Mouse (Mus musculus): Measurements from ENCODE around the gene Guca1b. TPM values are rescaled to one million over a fixed set of nuclear protein-coding genes. Genes with fewer than 3 reads are reported as not detected.

Guca1b gene
- total RNA-seq (2021): under 1 TPM; 0.56 to 0.92 TPM

DNA sequence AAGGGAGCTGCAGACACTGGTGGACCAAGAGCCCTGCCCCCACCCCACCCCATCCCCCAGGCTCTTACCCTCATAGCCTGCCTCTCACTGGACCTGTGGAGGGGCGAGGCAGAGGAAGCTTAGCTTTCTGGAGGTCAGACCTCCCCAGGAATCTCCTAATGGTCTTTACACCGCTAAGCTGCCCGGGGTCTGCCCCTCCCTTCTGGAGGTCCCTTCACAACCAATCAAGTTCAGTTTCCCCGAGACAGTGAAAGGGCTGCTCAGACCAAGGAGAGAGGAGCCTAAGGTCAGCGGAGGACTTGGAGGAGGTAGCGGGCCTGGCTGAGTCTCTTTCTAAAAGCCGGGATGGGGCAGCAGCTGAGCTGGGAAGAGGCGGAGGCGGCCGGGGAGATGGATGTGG lies at the start of gene Guca1b:
Guca1b (plus strand) TSS at position 249 of the 400 bp plus-strand sequence.
- intact Hi-C loops (cut with DNase I): loop anchor here (10.0 kb wide), 1 partner anchor 220 kb away; no protein-coding TSS in a partner anchor
- DNase-seq: no peak

DNA sequence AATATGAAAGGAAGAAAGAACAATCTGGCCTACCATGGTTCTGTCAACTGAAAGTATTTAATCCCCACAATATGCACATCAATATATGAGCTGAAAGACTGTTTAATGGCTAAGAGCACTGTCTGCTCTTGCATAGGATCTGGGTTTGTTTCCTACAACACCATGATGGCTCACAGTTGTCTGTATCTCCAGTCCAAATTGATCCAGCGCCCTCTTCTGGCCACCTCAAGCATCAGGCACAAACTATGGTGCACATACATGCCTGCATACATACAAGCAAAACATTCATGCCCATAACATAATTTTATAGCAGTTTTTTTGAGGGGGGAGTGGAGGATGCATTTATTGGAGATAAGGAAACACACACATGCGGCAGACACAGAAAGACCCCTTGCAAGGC lies 42.1 kb upstream of the Guca1b start:
- intact Hi-C loops (cut with DNase I): no loop called here
- no peak for DNase-seq

DNA sequence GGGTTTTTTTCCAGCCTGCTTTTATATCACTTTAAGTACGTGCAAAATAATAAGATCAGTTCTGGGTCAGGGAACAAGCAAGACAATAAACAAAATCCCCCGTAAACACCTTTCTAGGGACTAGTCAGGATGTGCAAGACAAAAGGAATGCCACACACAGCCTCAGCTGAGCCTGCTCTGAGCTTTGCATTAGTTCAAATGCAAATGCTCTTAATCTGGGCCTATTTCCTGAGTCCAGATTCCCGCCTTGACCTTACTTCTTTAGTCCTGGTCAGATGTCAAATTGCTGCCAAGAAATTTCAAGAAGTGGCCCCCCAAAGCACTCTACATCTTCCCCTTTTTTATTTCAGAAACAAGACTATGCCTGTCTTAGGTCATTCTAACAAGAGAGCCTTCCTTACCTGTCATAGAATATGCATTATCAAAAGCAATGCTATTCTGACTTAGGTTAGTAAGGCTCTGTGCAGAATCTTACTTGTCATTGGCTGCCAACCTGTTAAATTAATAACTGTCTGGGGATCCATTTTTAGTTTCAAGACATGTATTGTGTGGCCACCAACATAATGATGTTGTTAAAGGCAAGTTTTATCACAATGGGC lies 35.4 kb upstream of the Guca1b start:
- intact Hi-C loops (cut with DNase I): no loop called here
- DNase-seq: no peak

DNA sequence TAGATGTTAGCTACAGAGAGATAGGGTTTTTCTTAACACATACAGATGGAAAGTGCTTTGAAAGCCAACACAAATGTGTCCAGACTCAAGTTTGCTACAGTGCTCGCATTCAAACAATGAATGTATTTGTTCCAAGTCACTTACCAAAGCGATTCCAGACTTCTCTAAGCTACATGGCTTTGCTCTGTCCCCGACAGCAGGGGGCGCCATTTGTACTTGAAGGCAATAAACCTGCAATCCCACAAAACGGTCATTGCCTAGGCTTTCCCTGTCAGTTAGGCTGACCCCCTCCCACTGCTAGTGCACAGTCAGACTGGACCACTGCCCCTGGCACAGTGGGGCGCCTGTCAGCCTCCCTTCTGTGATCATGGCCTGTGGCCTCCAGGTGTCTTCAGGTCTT lies 25.2 kb upstream of the Guca1b start:
- intact Hi-C loops (cut with DNase I): no loop called here
- peak; percentile 40 for DNase-seq

DNA sequence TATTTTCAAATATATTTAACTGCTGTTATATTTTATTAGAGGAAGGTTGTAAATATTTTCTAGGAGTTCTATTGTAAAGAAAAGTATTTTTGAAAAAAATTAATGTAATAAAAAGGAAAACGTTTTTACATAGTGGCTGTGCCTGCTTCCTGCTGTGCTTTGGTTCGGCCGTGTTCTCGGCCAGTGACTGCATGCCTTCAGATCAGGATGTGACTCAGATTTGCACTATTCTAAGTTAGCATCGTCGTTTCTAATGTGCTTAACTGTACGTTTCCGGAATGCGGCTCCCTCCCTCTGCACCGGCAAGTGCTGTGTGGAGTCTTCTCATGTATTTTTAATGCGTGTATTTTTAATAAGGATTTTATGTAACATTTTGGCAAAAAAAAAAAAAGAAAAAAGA lies 23.9 kb upstream of the Guca1b start:
- intact Hi-C loops (cut with DNase I): no loop called here
- no peak for DNase-seq

DNA sequence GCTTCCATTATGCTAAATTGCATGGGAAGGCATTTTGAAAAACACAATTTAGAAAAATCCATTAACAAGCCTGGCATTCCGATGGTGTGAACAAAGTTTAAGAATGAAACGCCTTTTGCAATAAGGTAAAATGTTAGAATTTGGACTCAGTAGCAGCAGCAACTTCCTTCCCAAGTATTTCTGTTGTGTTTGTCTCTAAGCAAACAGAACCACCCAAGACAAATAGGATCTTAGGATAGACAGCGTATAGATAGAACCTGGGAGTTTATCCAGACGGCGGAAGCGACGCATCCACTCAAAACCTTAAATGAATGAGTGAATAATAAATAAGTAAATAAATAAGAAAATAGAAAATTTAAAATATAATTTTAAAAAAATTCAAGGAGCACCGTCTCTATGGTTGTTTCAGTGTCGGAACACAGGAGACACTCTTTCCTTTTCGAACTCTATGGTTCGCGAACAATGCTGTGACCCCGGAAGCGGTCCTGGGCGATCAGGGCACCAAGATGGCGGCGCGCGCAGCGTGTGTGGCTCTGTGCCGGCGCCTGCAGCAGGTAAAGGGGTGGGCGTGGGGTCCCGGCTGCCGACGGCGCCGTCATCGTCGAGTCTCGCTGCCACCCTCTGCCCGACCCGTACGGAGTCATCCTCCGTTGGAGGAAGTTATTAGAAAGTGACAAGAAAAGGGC lies 16.6 kb upstream of the Guca1b start, which contains the start of gene Mrps10:
Mrps10 (plus strand) TSS at position 487 of the 686 bp plus-strand sequence.
- intact Hi-C loops (cut with DNase I): no loop called here
- peak; percentile 90 for DNase-seq

DNA sequence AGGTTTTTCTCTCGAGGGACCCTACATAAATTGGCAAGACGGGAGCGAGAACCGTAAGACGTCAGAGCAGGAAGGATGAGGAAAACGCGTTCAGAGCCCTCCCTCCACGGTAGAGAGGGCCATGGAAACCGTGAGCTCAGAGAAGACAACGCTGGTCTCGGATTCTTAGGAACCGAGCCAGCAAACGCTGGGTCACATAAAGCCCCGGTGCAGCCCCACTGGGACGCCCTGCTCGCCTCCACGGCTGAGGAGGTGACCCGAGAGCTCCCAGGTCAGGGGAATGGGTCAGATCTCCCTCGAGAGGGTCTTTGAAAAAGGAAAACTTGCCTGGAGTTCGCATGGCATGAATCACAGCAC lies 16.1 kb upstream of the Guca1b start:
- DNase-seq: peak; percentile 31
- intact Hi-C loops (cut with DNase I): no loop called here

DNA sequence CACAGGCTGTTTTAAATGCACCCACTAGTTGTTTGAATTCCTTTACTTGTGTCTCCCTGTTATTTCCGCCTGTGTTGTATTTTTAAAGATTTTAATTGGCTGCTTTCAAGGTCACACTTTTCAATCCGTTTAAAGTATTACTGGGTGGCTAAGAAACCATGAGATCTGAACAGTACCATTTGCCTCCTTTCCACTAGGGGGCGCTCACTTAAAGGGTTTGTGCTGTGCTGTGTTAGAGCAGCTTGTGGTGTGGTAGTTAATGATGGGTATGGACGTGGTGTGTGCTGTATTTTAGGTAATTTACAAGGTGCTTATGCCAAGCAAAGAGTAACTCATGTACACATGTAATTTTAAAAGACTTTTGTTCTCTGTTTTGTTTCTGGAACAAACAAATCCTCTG lies 13.7 kb upstream of the Guca1b start:
- DNase-seq: peak; percentile 51
- intact Hi-C loops (cut with DNase I): no loop called here

DNA sequence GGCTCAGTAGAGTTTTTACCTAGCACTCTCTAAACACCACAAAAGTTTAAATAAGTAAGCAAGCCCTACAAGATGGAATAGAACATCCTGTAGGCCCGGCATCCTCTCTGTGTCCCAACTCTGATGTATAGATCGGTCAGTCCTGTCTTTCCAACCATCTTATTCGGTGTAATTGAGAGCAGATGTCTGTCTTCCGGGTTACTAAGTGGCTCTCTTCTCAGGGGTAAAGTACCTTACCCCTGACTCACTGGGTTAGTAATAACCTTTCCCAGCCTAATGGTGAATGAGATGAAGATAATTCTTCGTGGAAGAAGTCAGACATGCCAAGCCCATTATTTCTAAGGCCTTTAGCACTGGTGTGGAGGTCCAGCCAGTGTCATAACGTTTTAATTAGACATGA lies 11.2 kb upstream of the Guca1b start:
- intact Hi-C loops (cut with DNase I): no loop called here
- no peak for DNase-seq

DNA sequence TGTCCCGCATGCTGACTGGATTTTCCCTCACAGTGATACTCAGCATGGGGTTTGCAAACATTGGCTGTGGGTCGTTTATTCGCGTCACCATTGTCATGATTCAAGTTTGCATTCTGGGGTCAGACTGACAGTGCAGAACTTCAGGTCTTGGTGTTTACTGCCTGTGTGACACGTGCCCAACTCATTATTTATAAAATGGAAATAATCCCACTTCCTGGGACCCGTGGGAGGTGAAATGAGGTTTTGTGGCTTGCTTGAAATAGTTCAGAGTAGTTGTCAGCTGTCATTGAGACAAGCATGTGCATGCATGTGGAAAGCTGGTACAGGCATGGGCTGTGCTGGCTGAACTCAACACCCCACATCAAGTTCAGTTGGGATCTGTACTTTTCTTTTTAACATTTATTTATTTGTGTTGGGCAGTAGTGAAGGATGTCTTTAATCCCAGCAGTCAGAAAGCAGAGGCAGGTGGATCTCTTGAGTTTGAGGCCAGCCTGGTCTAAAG lies 8.4 kb upstream of the Guca1b start:
- intact Hi-C loops (cut with DNase I): no loop called here
- DNase-seq: no peak

DNA sequence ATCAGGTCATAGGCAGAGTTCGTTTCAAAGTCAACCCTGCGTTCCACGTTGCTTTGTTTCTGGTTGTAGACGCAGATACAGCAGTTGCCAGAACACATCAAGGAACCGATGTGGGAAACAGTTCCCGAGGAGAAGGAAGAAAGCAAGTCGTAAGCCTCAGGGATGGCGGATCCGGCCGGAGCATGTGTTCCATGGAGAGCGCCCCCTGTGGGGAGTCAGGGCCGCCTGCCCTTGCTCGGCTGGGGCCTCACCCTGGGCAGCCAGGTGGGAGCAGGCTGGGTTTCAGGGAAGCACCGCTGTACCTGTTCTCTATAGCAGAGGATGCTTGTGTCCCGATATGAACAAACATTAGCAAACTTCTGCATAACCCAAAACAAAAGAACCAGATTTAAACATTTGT lies 7.1 kb upstream of the Guca1b start:
- no peak for DNase-seq
- intact Hi-C loops (cut with DNase I): no loop called here

DNA sequence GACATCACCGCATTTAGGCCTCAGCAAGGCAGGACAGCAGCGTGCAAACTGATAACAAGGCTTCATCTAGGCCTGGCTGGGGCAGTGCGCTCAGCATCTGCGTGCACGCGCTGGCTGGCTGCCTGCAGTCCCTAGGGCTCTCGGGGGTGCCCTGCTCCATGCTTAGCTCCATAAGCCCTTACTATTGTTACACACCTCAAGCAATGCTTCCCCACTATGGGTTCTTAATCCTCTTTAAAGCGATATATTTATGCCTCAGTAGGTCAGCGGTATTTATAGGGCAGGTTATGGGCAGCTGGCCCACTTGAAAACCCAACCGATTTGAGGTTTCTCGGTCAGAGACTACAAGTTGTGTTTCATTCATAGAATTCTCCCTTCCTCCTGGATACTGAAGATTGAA lies 3.3 kb upstream of the Guca1b start:
- intact Hi-C loops (cut with DNase I): loop anchor here (10.0 kb wide), 1 partner anchor 223 kb away; no protein-coding TSS in a partner anchor

DNA sequence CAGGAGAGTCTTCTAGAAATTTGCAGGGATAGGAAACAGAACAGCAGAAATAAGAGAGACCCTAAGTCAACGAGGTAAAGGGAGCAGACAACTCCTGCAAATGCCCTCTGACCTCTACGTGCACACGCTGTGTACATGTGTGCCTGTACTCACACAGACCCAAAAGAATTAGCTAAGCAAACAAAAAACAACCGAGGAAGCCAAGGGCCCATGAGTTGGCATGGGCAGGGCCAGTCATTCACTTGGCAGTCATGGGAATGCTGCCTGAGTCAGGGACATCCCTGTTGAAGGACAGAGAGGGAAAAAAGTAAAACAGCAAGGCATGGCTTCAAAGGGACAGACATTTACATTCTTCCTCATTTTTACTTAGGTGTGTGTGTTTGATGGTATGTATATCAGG lies 1.9 kb upstream of the Guca1b start:
- intact Hi-C loops (cut with DNase I): loop anchor here (10.0 kb wide), 1 partner anchor 222 kb away; no protein-coding TSS in a partner anchor
- no peak for DNase-seq

More for the DNA sequence above, 3.3 kb upstream of the Guca1b start:
- DNase-seq: no peak

DNA sequence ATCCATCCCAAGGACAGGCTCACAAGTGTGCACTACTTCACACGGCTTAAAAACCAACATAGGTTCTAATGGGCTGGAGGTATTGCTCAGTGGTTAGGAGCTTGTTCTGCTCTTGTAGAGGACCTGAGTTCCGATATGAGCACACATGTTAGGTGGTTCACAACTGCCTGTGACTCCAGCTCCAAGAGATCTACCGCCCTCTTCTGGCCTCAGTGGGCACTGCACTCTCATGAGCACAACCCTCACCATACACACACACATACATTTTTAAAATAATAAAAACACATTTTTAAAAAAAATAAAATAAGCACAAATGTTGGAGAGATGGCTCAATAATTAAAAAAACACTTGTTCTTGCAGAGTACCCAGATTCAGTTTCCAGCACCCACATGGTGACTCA lies 1.1 kb upstream of the Guca1b start:
- DNase-seq: no peak
- intact Hi-C loops (cut with DNase I): loop anchor here (10.0 kb wide), 1 partner anchor 221 kb away; no protein-coding TSS in a partner anchor

DNA sequence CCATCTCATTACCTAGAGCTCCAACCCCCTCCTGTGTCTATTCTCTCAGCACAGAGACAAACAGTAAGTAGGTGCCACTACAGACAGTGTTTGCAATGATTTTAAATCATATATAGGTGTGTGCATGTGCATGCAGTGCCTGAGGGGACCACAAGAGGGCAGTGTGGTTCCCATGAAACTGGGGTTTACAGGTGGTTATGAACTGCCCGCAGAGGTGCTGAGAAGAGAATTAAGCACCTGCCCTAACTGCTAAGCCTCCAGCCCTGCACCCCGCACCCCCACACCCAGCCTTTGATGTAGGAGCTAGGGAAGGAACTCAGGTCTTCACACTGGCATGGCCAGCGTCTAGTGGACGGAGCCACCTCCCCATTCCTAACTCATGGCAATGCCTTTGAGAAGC lies 1.5 kb downstream of the Guca1b start:
- peak; percentile 52 for DNase-seq
- intact Hi-C loops (cut with DNase I): loop anchor here (10.0 kb wide), 1 partner anchor 218 kb away; no protein-coding TSS in a partner anchor

DNA sequence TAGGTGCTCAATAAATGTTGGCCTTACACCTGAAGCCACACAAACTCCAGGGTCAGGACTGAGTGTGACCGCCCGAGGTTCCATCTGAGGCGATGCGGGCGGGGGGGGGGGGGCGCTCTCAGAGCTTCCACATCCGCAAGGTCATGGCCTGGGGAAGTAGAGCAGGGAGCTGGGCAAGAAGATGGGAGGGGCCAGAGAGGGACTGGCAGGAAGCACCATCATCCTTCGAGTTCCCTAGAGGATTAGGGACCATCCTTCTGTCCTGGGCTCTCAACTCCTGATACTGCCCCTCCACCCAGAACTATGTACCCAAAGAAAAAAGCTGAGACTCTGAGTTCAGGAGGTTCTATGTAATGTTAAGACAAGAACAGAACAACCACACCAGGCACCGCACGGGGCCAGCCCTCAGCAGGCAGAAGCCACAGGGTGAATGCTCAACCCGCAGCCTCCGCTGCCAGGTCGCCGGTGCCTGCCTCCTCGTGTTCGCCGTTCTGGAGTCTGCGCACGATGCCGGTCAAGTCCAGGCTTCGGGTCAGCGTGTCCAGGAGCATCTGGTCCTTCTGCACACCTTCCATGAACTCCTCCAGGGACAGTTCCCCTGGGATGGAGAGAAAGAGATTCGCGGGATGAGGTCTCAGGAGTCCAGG lies 9.2 kb downstream of the Guca1b start:
- intact Hi-C loops (cut with DNase I): no loop called here
- DNase-seq: no peak

DNA sequence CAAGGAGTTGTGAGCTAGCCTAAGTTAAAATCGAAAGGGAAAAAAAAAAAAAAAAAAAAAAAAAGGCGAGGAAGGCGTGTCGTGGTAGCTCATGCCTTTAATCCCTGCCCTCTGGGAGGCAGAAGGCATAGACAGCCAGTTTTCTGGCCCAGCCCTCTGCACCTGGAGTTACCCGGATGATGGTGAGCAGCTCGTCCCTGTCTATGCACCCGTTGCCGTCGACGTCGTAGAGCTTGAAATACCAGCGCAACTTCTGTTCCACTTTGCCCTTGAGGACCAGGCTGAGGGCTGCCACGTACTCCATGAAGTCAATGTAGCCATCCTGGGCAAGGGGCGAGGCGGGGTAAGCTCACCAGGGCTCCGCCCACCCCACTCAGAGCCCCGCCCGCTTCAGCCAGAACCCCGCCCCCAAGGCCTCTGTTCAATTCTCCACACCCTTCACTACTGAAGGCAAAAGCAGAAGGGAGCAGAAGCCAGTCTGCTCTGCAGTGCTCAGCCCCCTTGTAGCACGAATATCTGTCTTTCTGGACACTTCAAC lies 10.3 kb downstream of the Guca1b start:
- DNase-seq: peak; percentile 30
- intact Hi-C loops (cut with DNase I): no loop called here

DNA sequence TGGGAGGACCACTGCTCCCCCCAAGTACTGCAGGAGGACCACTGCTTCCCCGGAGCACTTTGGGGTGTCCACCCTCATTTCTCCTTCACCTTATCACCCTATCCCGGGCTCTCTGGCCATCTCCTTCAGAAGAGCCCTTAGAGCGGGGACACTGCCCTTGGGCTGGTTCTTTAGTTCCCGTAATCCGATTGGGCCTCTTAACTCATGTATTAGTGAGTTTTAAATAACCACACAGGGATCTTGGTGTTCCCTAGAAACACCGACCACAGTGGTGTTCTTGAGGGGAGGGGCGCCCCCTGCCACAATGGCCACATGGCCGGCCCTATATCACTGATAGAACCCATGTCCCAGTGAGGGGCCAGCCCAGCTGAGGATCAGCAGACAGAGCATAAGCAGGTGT lies 13.9 kb downstream of the Guca1b start:
- intact Hi-C loops (cut with DNase I): no loop called here
- no peak for DNase-seq

DNA sequence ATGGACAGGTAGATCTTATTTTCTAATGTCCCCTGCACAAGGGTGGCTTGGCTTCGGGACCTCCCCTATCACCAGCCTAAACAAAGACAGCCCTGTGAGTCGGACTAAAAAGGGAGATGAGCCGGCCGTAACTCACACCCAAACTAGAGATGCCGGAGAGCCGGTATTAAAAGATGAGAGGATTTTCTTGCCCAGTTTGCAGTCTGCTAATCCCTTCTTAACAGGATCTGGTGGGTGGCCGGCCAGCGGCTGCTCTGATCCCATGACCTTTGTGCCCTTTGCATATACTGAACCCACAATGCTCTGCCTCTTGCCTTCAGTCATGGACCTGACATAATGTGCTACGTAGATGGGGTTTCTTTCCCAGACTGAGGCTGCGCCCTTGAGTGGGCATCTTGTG lies 15.3 kb downstream of the Guca1b start, which contains the start of gene Guca1a:
Guca1a (minus strand) TSS at position 134 of the 400 bp plus-strand sequence.
- intact Hi-C loops (cut with DNase I): no loop called here
- DNase-seq: no peak

DNA sequence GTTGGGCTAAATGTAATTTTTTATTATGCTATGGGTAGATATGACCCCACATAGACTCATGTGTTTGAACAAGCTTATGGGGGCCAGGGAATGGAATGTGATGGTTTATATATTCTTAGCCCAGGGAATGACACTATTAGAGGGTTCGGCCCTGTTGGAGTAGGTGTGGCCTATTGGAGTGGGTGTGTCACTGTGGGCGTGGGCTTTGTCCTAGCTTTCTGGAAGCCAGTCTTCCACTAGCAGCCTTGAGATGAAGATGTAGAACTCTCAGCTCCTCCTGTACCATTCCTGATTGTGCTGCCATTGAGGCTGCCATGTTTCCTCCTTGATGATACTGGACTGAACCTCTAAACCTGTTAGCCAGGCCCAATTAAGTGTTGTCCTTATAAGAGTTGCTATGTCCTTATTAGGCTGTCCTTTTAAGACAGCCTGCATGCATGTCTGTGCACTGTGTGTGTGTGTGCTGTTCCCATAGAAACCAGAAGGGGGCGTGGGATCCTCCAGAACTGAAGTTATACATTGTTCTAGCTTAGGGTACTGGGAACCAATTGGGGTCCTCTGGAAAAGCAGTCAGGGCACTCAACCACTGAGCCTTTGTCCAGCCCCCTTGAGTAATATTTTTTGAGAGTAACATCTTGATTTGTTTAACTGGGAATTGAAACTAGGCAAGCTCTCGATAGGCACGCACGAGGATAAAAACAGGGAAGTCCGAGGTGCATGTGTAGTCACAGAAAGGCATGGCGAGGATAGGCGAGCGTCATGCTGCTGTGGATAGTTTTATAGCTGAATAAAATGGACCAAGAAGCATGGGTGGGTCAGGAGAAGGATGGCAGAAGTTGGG lies 22.7 kb downstream of the Guca1b start:
- intact Hi-C loops (cut with DNase I): no loop called here

DNA sequence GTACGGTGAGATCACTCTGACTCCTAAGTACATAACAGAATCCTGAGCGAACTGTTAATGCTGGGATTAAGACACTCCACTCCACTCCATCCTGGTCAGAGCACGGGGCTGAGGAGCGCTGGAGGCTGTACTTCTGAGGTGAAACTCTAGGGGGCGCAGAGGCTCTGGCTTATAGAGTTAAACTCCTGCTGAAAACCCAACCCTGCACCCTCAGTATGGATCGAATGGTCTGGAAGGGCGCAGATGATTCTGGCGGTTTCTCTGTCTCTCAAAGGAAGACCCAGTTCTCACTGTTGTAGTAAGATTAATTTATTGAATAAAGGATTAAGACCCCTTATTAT lies 23.3 kb downstream of the Guca1b start:
- peak; percentile 65 for DNase-seq
- intact Hi-C loops (cut with DNase I): no loop called here

More for the DNA sequence above, 22.7 kb downstream of the Guca1b start:
- no peak for DNase-seq
